Mouse (Mus musculus): ENCODE data around the gene S1pr1.

GRCm38 (mm10) chr3:115730336-115730735 lies 15.5 kb upstream of the S1pr1 start:
- TF ChIP-seq GATA1 (IDR thresholded peaks at IDR 0.05; ENCODE audit: low read depth, low read length) (no peak), POLR2A (IDR thresholded peaks at IDR 0.05; ENCODE audit: control insufficient read depth in 1 of 2, insufficient read depth in 1 of 2, low read depth in 1 of 2, low read length in 2 of 2, poor library complexity in 1 of 2) (no peak), RAD21 (IDR thresholded peaks at IDR 0.05; ENCODE audit: low read depth, low read length) (no peak), CTCF (IDR thresholded peaks at IDR 0.05 in 2 of 3, conservative IDR thresholded peaks at IDR 0.05 in 1 of 3; ENCODE audit: control insufficient read depth in 1 of 3, insufficient read depth in 1 of 3, low read depth in 2 of 3, low read length in 3 of 3, poor library complexity in 1 of 3, severe bottlenecking in 1 of 3) (no peak), ZNF384 (IDR thresholded peaks at IDR 0.05; ENCODE audit: low read depth, low read length) (no peak), USF2 (IDR thresholded peaks at IDR 0.05; ENCODE audit: borderline replicate concordance in 1 of 2, insufficient read depth in 1 of 2, low read depth in 1 of 2, low read length in 2 of 2) (no peak), EP300 (IDR thresholded peaks at IDR 0.05; ENCODE audit: low read depth in 1 of 2, low read length in 2 of 2) (no peak), ETS1 (IDR thresholded peaks at IDR 0.05; ENCODE audit: low read depth, low read length) (no peak), ZMIZ1 (IDR thresholded peaks at IDR 0.05; ENCODE audit: low read depth, low read length) (no peak), ZC3H11A (IDR thresholded peaks at IDR 0.05; ENCODE audit: low read depth, low read length) (no peak), POLR2AphosphoS2 (IDR thresholded peaks at IDR 0.05; ENCODE audit: low read length) (no peak)

Measured in MEL (cell line).